22 mouse cellular contexts compared by ENCODE assay signal in genomic region chr4:49348677-49349076, GRCm38 (mm10). TPM values are rescaled to one million over a fixed set of nuclear protein-coding genes. Genes with fewer than 3 reads are reported as not detected.
DNase-seq lines count a peak whose midpoint lies in the region; ATAC-seq and TF ChIP-seq lines count a peak whose summit lies in the region.
"Had no signal": no experiment of that assay in that cellular context is flagged by ENCODE, and none has a peak within 500 bp of the region (broad histone marks: within the 10 kb centered on the region; RNA-seq: fewer than 3 reads in every experiment).

No protein-coding gene starts in this region.

- TF ChIP-seq CTCF in lung, embryonic 14.5 days (IDR thresholded peaks at IDR 0.05; ENCODE audit: low read depth) = no peak
- no peak for TF ChIP-seq CTCF in brain, embryonic 14.5 days (IDR thresholded peaks at IDR 0.05; ENCODE audit: borderline replicate concordance, extremely low read depth, insufficient read depth, insufficient read length)

- H3K9ac ChIP-seq in lung, embryonic 14.5 days = no peak overlapping the region
- H3K9ac ChIP-seq: embryonic facial prominence, embryonic 13.5 days; forebrain, embryonic 15.5 days; heart, embryonic 12.5 days; hindbrain, embryonic 15.5 days had no signal

- H3K4me3 ChIP-seq in heart, embryonic 10.5 days = no peak overlapping the region
- H3K4me3 ChIP-seq in lung, embryonic 14.5 days (ENCODE audit: low read depth, low read length) = no peak overlapping the region
- H3K4me3 ChIP-seq: embryonic facial prominence, embryonic 13.5 days; forebrain, embryonic 15.5 days; heart, adult 2 months; heart, embryonic 12.5 days; hindbrain, embryonic 15.5 days had no signal

- TF ChIP-seq POLR2A in brain, embryonic 14.5 days (IDR thresholded peaks at IDR 0.05; ENCODE audit: borderline replicate concordance, extremely low read depth, insufficient read depth, insufficient read length, poor library complexity, severe bottlenecking) = no peak

- WGBS in heart, embryonic 10.5 days = 69% methylated on average over 2 of the region's 2 CpGs
- 71% methylated on average over 2 of the region's 2 CpGs for WGBS in lung, embryonic 14.5 days

- no peak overlapping the region for H3K27ac ChIP-seq in heart, embryonic 10.5 days
- no peak overlapping the region for H3K27ac ChIP-seq in lung, embryonic 14.5 days (ENCODE audit: low read depth)
- H3K27ac ChIP-seq: embryonic facial prominence, embryonic 13.5 days; forebrain, embryonic 15.5 days; heart, adult 2 months; hindbrain, embryonic 15.5 days had no signal

- H3K36me3 ChIP-seq in heart, embryonic 10.5 days = no peaks in the 10 kb centered on the region
- H3K36me3 ChIP-seq in lung, embryonic 14.5 days (ENCODE audit: insufficient read depth) = no peaks in the 10 kb centered on the region
- H3K36me3 ChIP-seq: embryonic facial prominence, embryonic 13.5 days; forebrain, embryonic 15.5 days; heart, embryonic 12.5 days; hindbrain, embryonic 15.5 days had no signal

- H3K27me3 ChIP-seq in heart, embryonic 10.5 days (ENCODE audit: insufficient read depth, poor library complexity, severe bottlenecking) = no peaks in the 10 kb centered on the region
- H3K27me3 ChIP-seq in lung, embryonic 14.5 days (ENCODE audit: insufficient read depth, low read length) = no peaks in the 10 kb centered on the region
- H3K27me3 ChIP-seq: CH12.LX; embryonic facial prominence, embryonic 13.5 days; forebrain, embryonic 15.5 days; heart, embryonic 12.5 days; hindbrain, embryonic 15.5 days had no signal

- no peak for ATAC-seq in lung, embryonic 14.5 days (ENCODE audit: insufficient read depth)
- ATAC-seq: forebrain, embryonic 15.5 days had no signal

- no peaks in the 10 kb centered on the region for H3K4me1 ChIP-seq in heart, embryonic 10.5 days
- H3K4me1 ChIP-seq in lung, embryonic 14.5 days (ENCODE audit: insufficient read depth) = no peaks in the 10 kb centered on the region
- H3K4me1 ChIP-seq: embryonic facial prominence, embryonic 13.5 days; forebrain, embryonic 15.5 days; heart, embryonic 12.5 days; hindbrain, embryonic 15.5 days had no signal

- H3K4me2 ChIP-seq in lung, embryonic 14.5 days = no peak overlapping the region
- H3K4me2 ChIP-seq: embryonic facial prominence, embryonic 13.5 days; forebrain, embryonic 15.5 days; heart, embryonic 12.5 days; hindbrain, embryonic 15.5 days had no signal

- no peaks in the 10 kb centered on the region for H3K9me3 ChIP-seq in heart, embryonic 10.5 days
- H3K9me3 ChIP-seq in lung, embryonic 14.5 days (ENCODE audit: low read depth, low read length) = no peaks in the 10 kb centered on the region
- H3K9me3 ChIP-seq: embryonic facial prominence, embryonic 13.5 days; forebrain, embryonic 15.5 days; heart, embryonic 12.5 days; hindbrain, embryonic 15.5 days had no signal

- DNase-seq in heart, embryonic 10.5 days (ENCODE audit: low spot score) = peak; percentile 61
- no peak for DNase-seq in heart, adult 11 months
- peak; percentile 56 for DNase-seq in lung, embryonic 14.5 days
- no peak for DNase-seq in lung, postnatal 25 days (ENCODE audit: low spot score)
- peak; percentile 10 for DNase-seq in Muller cell, postnatal 12 days (ENCODE audit: inconsistent ontology term)
- peak; percentile 18 for DNase-seq in brain, embryonic 14.5 days (ENCODE audit: low read depth)
- DNase-seq in frontal cortex, postnatal 14 days (ENCODE audit: low spot score in 2 of 2) = no peak
- DNase-seq: adrenal gland, adult 2 months; adrenal gland, postnatal 25 days; cerebellum, adult 11 months; cerebellum, adult 8-10 months; cerebellum, postnatal 14 days; gastrocnemius, postnatal 10 days; heart, adult 2 months; kidney, adult 11 months had no signal

RNA-seq across cellular contexts. Expression of gene Acnat2, which starts 59.3 kb away (rescaled TPM):
- not detected in 2 replicates for polyA plus RNA-seq in heart, embryonic 10.5 days (2016; fragmentation: Nextera tagmentation; extraction: Ambion mirVana)
- polyA plus RNA-seq in lung, embryonic 14.5 days (2014; fragmentation: Nextera tagmentation; extraction: Ambion mirVana) = not detected in 2 replicates
- polyA plus RNA-seq in brain, embryonic 14.5 days (2012; rRNA removed) = not detected in 2 replicates
- polyA plus RNA-seq: adrenal gland, adult 2 months; embryonic facial prominence, embryonic 13.5 days; forebrain, embryonic 15.5 days; heart, adult 2 months; heart, embryonic 12.5 days; heart, embryonic 16.5 days; hindbrain, embryonic 15.5 days; intestine, embryonic 14.5 days had no signal

Comparison
In these comparisons a context has a peak if more than half of its experiments do, and no peak if none do; other contexts are left out.
1. DNase-seq: peak in heart, embryonic 10.5 days (single experiment), lung, embryonic 14.5 days (single experiment), Muller cell, postnatal 12 days (single experiment) and brain, embryonic 14.5 days (single experiment); none in heart, adult 11 months (single experiment), lung, postnatal 25 days (single experiment) and frontal cortex, postnatal 14 days (0 of 2).